Mouse (Mus musculus) small intestine, adult 10 weeks (tissue): ENCODE measurements around the gene Olfr1469. TPM values are rescaled to one million over a fixed set of nuclear protein-coding genes. Genes with fewer than 3 reads are reported as not detected.

Source experiments
- polyA plus RNA-seq: library from polyadenylated mRNA; stranded (reverse); fragments of 350-450 nt; fragmentation: Illumina TruSeq; extraction: RNeasy Lipid Tissue Mini Kit (QIAGEN cat#74804); gene quantifications from one replicate; pipeline ENCODE4 v1.2.3, GENCODE M21; 2014; ENCODE audit warnings: low replicate concordance

Gene Olfr1469
- not detected for polyA plus RNA-seq

GRCm38 (mm10) chr19:13407549-13407948 is at the start of gene Olfr1469:
TSS of gene Olfr1469 (plus strand) at chr19:13407849.

GRCm38 (mm10) chr19:13361936-13362335 is 45.7 kb upstream of the Olfr1469 start, which contains the start of gene Olfr1467:
TSS of gene Olfr1467 (plus strand) at chr19:13362236.

GRCm38 (mm10) chr19:13443109-13443508 is 35.5 kb downstream of the Olfr1469 start, which contains the start of gene Olfr1471:
TSS of gene Olfr1471 (plus strand) at chr19:13443409.

GRCm38 (mm10) chr19:13455986-13456385 is 48.3 kb downstream of the Olfr1469 start, which contains the start of gene Olfr1472:
TSS of gene Olfr1472 (minus strand) at chr19:13456086.

Other genes starting within 250 kb of the Olfr1469 start
- not detected for gene Olfr1461, start 244.8 kb upstream of the Olfr1469 start, polyA plus RNA-seq
- not detected for gene Olfr1462, start 222.1 kb upstream of the Olfr1469 start, polyA plus RNA-seq
- gene Olfr1463, start 176.5 kb upstream of the Olfr1469 start, polyA plus RNA-seq: not detected
- gene Olfr1465, start 92.3 kb upstream of the Olfr1469 start, polyA plus RNA-seq: not detected
- not detected for gene Olfr1466, start 69.0 kb upstream of the Olfr1469 start, polyA plus RNA-seq
- gene Olfr1467, start 45.6 kb upstream of the Olfr1469 start, polyA plus RNA-seq: not detected
- gene Olfr1471, start 35.6 kb downstream of the Olfr1469 start, polyA plus RNA-seq: not detected
- not detected for gene Olfr1472, start 48.2 kb downstream of the Olfr1469 start, polyA plus RNA-seq
- gene Olfr1474, start 61.7 kb downstream of the Olfr1469 start, polyA plus RNA-seq: not detected
- not detected for gene Olfr1475, start 72.3 kb downstream of the Olfr1469 start, polyA plus RNA-seq
- not detected for gene Olfr1477, start 92.7 kb downstream of the Olfr1469 start, polyA plus RNA-seq
- not detected for gene Olfr1480, start 120.1 kb downstream of the Olfr1469 start, polyA plus RNA-seq
- gene Olfr1484, start 175.7 kb downstream of the Olfr1469 start, polyA plus RNA-seq: not detected
- gene Olfr1487, start 209.5 kb downstream of the Olfr1469 start, polyA plus RNA-seq: not detected
- gene Olfr1489, start 223.8 kb downstream of the Olfr1469 start, polyA plus RNA-seq: not detected
- not detected for gene Olfr1490, start 243.2 kb downstream of the Olfr1469 start, polyA plus RNA-seq